Mouse (Mus musculus) hindlimb bud, embryonic 11.5 days (tissue): Measurements from ENCODE around the gene Kansl1l.
"Not testable (repeated sequence)": the region's sequence is repeated elsewhere in the genome, so short reads cannot be mapped to it uniquely, and the experiment has no call there.

Source experiments
- DNase-seq: peaks from one replicate; pipeline ENCODE4 v3.0.0-alpha.2; 2012; ENCODE audit warnings: low read depth, low spot score; ENCODE audit errors: extremely low spot score

Gene Kansl1l

GRCm38 (mm10) chr1:66700693-66701575, 116.4 kb downstream of the Kansl1l start, which contains the start of gene Rpe:
Gene Rpe, plus strand, starts transcription at chr1:66700831.
- peak; percentile 57 for DNase-seq

- DNase-seq: no peak
Observed at GRCm38 (mm10) chr1:66700149-66700692, 117.1 kb downstream of the Kansl1l start.

- not testable (repeated sequence) for DNase-seq
Observed at GRCm38 (mm10) chr1:66699630-66700029, 117.7 kb downstream of the Kansl1l start.

- no peak for DNase-seq
Observed at GRCm38 (mm10) chr1:66695296-66695695, 122.1 kb downstream of the Kansl1l start.

- no peak for DNase-seq
Observed at GRCm38 (mm10) chr1:66694266-66694665, 123.1 kb downstream of the Kansl1l start.

- DNase-seq: no peak
Observed at GRCm38 (mm10) chr1:66692780-66693392, 124.5 kb downstream of the Kansl1l start.

GRCm38 (mm10) chr1:66692308-66692707, 125.1 kb downstream of the Kansl1l start:
- no peak for DNase-seq

GRCm38 (mm10) chr1:66691772-66692171, 125.6 kb downstream of the Kansl1l start:
- DNase-seq: no peak

GRCm38 (mm10) chr1:66682974-66683373, 134.4 kb downstream of the Kansl1l start:
- DNase-seq: no peak

GRCm38 (mm10) chr1:66678662-66679061, 138.7 kb downstream of the Kansl1l start:
- no peak for DNase-seq

- DNase-seq: no peak
Observed at GRCm38 (mm10) chr1:66677928-66678327, 139.4 kb downstream of the Kansl1l start.

GRCm38 (mm10) chr1:66672812-66673211, 144.6 kb downstream of the Kansl1l start:
- no peak for DNase-seq

GRCm38 (mm10) chr1:66671475-66671874, 145.9 kb downstream of the Kansl1l start:
- no peak for DNase-seq
